Mouse (Mus musculus) erythroblast, embryonic 14.5 days (primary cell): ENCODE data around the gene Trim29. TPM values are rescaled to one million over a fixed set of nuclear protein-coding genes. Genes with fewer than 3 reads are reported as not detected.

ENCODE experiments used
- H3K27me3 ChIP-seq: 2 replicates; pipeline ENCODE4 v1.6.1; 2012; ENCODE audit warnings: inconsistent platforms; ENCODE audit not compliant: control insufficient read depth
- H3K36me3 ChIP-seq: 2 replicates; pipeline ENCODE4 v1.6.1; 2012; ENCODE audit warnings: mild to moderate bottlenecking, inconsistent platforms; ENCODE audit not compliant: control insufficient read depth
- H3K4me1 ChIP-seq: 2 replicates; pipeline ENCODE4 v1.6.1; 2012; ENCODE audit warnings: inconsistent platforms; ENCODE audit not compliant: control insufficient read depth
- H3K4me3 ChIP-seq: replicated peaks from 2 replicates; pipeline ENCODE3; 2012; ENCODE audit warnings: moderate library complexity, mild to moderate bottlenecking, inconsistent platforms
- H3K9me3 ChIP-seq: 2 replicates; pipeline ENCODE4 v1.6.1; 2012; ENCODE audit warnings: low read length, inconsistent platforms, mixed read lengths; ENCODE audit not compliant: control insufficient read depth
- GATA1 ChIP-seq: IDR thresholded peaks from 2 replicates; pipeline ENCODE4 v1.6.1; 2012; ENCODE audit warnings: low read length, inconsistent platforms, mixed read lengths
- TAL1 ChIP-seq: IDR thresholded peaks from 3 replicates; pipeline ENCODE4 v1.6.1; 2012; ENCODE audit warnings: low read length, inconsistent platforms, mixed read lengths
- polyA plus RNA-seq: library from polyadenylated mRNA; stranded (reverse); fragments of >175 nt; gene quantifications from 2 replicates; pipeline ENCODE4 v1.2.3, GENCODE M21; 2012

Trim29 gene
- polyA plus RNA-seq, 1 experiment, result not detected

GRCm38 (mm10) chr9:43270723-43271252 is 39.9 kb upstream of the Trim29 start:
- no peaks in the 10 kb centered on the region for H3K36me3 ChIP-seq
- peaks cover 10% of the 10 kb centered on the region for H3K4me1 ChIP-seq
- H3K27me3 ChIP-seq, result peaks cover 66% of the 10 kb centered on the region
- H3K9me3 ChIP-seq, result no peaks in the 10 kb centered on the region
- H3K4me3 ChIP-seq, result no peak overlapping the region
- no peak for TF ChIP-seq TAL1
- no peak for TF ChIP-seq GATA1

- H3K27me3 ChIP-seq, result peaks cover 72% of the 10 kb centered on the region
- H3K4me1 ChIP-seq, result peaks cover 7% of the 10 kb centered on the region
- no peaks in the 10 kb centered on the region for H3K9me3 ChIP-seq
- TF ChIP-seq GATA1 (no peak), TAL1 (no peak)
- H3K4me3 ChIP-seq, result no peak overlapping the region
- H3K36me3 ChIP-seq, result no peaks in the 10 kb centered on the region
Observed at GRCm38 (mm10) chr9:43271761-43272518, 38.7 kb upstream of the Trim29 start.

GRCm38 (mm10) chr9:43273735-43274134 is 36.9 kb upstream of the Trim29 start:
- no peaks in the 10 kb centered on the region for H3K4me1 ChIP-seq
- TF ChIP-seq TAL1 (no peak), GATA1 (no peak)
- no peaks in the 10 kb centered on the region for H3K36me3 ChIP-seq
- no peaks in the 10 kb centered on the region for H3K9me3 ChIP-seq
- H3K27me3 ChIP-seq, result peaks cover 68% of the 10 kb centered on the region
- no peak overlapping the region for H3K4me3 ChIP-seq

GRCm38 (mm10) chr9:43284284-43284683 is 26.4 kb upstream of the Trim29 start:
- peaks cover 37% of the 10 kb centered on the region for H3K27me3 ChIP-seq

GRCm38 (mm10) chr9:43285281-43285680 is 25.4 kb upstream of the Trim29 start:
- Histone ChIP-seq H3K27me3 (peaks cover 34% of the 10 kb centered on the region), H3K4me1 (no peaks in the 10 kb centered on the region; the same call in 1 of the 2 replicates), H3K36me3 (no peaks in the 10 kb centered on the region), H3K4me3 (no peak overlapping the region), H3K9me3 (no peaks in the 10 kb centered on the region)
- TF ChIP-seq TAL1 (no peak), GATA1 (no peak)

More at GRCm38 (mm10) chr9:43284284-43284683, 26.4 kb upstream of the Trim29 start:
- H3K4me1 ChIP-seq, result no peaks in the 10 kb centered on the region; the same call in 1 of the 2 replicates
- H3K36me3 ChIP-seq, result no peaks in the 10 kb centered on the region
- TF ChIP-seq GATA1 (no peak), TAL1 (no peak)
- H3K9me3 ChIP-seq, result no peaks in the 10 kb centered on the region
- no peak overlapping the region for H3K4me3 ChIP-seq

- H3K27me3 ChIP-seq, result peaks cover 26% of the 10 kb centered on the region
- H3K9me3 ChIP-seq, result no peaks in the 10 kb centered on the region
- TF ChIP-seq TAL1 (no peak), GATA1 (no peak)
- no peaks in the 10 kb centered on the region; the same call in 1 of the 2 replicates for H3K4me1 ChIP-seq
- no peaks in the 10 kb centered on the region for H3K36me3 ChIP-seq
- no peak overlapping the region for H3K4me3 ChIP-seq
Observed at GRCm38 (mm10) chr9:43286870-43287269, 23.8 kb upstream of the Trim29 start.

GRCm38 (mm10) chr9:43293058-43293457 is 17.6 kb upstream of the Trim29 start:
- no peak for TF ChIP-seq TAL1
- no peak for TF ChIP-seq GATA1
- H3K4me1 ChIP-seq, result no peaks in the 10 kb centered on the region
- H3K36me3 ChIP-seq, result no peaks in the 10 kb centered on the region
- no peaks in the 10 kb centered on the region for H3K27me3 ChIP-seq
- H3K9me3 ChIP-seq, result no peaks in the 10 kb centered on the region
- no peak overlapping the region for H3K4me3 ChIP-seq

GRCm38 (mm10) chr9:43300394-43300793 is 10.3 kb upstream of the Trim29 start:
- Histone ChIP-seq H3K9me3 (no peaks in the 10 kb centered on the region), H3K27me3 (no peaks in the 10 kb centered on the region), H3K4me1 (no peaks in the 10 kb centered on the region), H3K4me3 (no peak overlapping the region), H3K36me3 (no peaks in the 10 kb centered on the region)
- TF ChIP-seq GATA1 (no peak), TAL1 (no peak)

- TF ChIP-seq TAL1, result no peak
- TF ChIP-seq GATA1, result no peak
- Histone ChIP-seq H3K27me3 (no peaks in the 10 kb centered on the region), H3K36me3 (no peaks in the 10 kb centered on the region), H3K9me3 (no peaks in the 10 kb centered on the region), H3K4me1 (no peaks in the 10 kb centered on the region), H3K4me3 (no peak overlapping the region)
Observed at GRCm38 (mm10) chr9:43302989-43303388, 7.7 kb upstream of the Trim29 start.
